Mouse (Mus musculus) lung, embryonic 14.5 days (tissue): Measurements from ENCODE around the gene Gm19668. TPM values are rescaled to one million over a fixed set of nuclear protein-coding genes. Genes with fewer than 3 reads are reported as not detected.
"Not testable (repeated sequence)": the region's sequence is repeated elsewhere in the genome, so short reads cannot be mapped to it uniquely, and the experiment has no call there.

Source experiments
- ATAC-seq: fragments of 200-750 bp; cut with Nextera tagmentation; 2 replicates; pipeline ENCODE4 v1.8.0; 2017; ENCODE audit warnings: mild to moderate bottlenecking, moderate TSS enrichment, moderate library complexity; ENCODE audit not compliant: insufficient read depth
- DNase-seq: peaks from one replicate; pipeline ENCODE4 v3.0.0-alpha.2; 2015
- H3K27ac ChIP-seq: fragments of 300-500 bp; sonication (generic); 2 replicates; pipeline ENCODE4 v1.5.1; 2014; ENCODE audit warnings: low read depth, mild to moderate bottlenecking, moderate library complexity
- H3K27me3 ChIP-seq: fragments of 300-500 bp; sonication (generic); 2 replicates; pipeline ENCODE4 v1.6.1; 2014; ENCODE audit warnings: low read length, control low read depth; ENCODE audit not compliant: insufficient read depth
- H3K36me3 ChIP-seq: fragments of 300-500 bp; sonication (generic); 2 replicates; pipeline ENCODE4 v1.6.1; 2014; ENCODE audit warnings: control low read depth; ENCODE audit not compliant: insufficient read depth
- H3K4me1 ChIP-seq: fragments of 300-500 bp; sonication (generic); 2 replicates; pipeline ENCODE4 v1.6.1; 2014; ENCODE audit warnings: antibody characterized with exemption, control low read depth; ENCODE audit not compliant: insufficient read depth
- H3K4me2 ChIP-seq: fragments of 300-500 bp; sonication (generic); 2 replicates; pipeline ENCODE4 v1.6.1; 2014; ENCODE audit warnings: mild to moderate bottlenecking
- H3K4me3 ChIP-seq: fragments of 300-500 bp; sonication (generic); 2 replicates; pipeline ENCODE4 v1.5.1; 2014; ENCODE audit warnings: low read depth, low read length
- H3K9ac ChIP-seq: fragments of 300-500 bp; sonication (generic); 2 replicates; pipeline ENCODE4 v1.6.1; 2014
- H3K9me3 ChIP-seq: fragments of 300-500 bp; sonication (generic); 2 replicates; pipeline ENCODE4 v1.6.1; 2016; ENCODE audit warnings: low read depth, low read length, control low read depth
- CTCF ChIP-seq: IDR thresholded peaks from 2 replicates; pipeline ENCODE4 v1.5.1; 2016; ENCODE audit warnings: antibody characterized with exemption, low read depth
- WGBS: fragments of 180-500 bp; shearing (Covaris S2); extraction: QIAGEN DNeasy Blood & Tissue Kit; methylation state at CpG from one replicate; pipeline ENCODE4 v1.1.7; 2014; 5-methylcytosine and 5-hydroxymethylcytosine counted together
- polyA plus RNA-seq: library from polyadenylated mRNA; unstranded; fragments of >200 nt; fragmentation: Nextera tagmentation; extraction: Ambion mirVana; gene quantifications from 2 replicates; pipeline ENCODE4 v1.2.1, GENCODE M21; 2014

Gm19668 gene
- polyA plus RNA-seq, 1 experiment from 2014 or later: not detected

DNA sequence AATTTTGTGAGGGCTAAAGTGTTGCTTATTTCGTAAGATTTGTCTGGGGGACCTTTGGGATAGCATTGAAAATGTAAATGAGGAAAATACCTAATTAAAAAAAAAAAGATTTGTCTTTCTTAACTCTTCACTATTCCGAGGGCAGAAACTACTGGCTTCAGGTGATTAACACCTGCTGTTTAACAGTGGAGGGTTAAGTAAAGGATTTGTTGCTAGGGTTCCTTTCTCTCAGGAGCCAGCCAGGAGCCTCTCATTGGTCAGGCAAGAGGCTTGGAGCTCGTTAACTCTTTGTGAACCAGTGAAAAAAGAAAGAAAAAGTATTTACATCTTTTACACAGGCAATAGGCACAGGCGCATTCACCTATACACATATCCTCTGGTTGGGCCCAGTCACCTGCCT lies 20.3 kb upstream of the Gm19668 start:
- DNase-seq (no peak), ATAC-seq (no peak)
- H3K27ac ChIP-seq: no peak overlapping the region
- 27% methylated on average over 4 of the region's 4 CpGs for WGBS
- no peaks in the 10 kb centered on the region for H3K27me3 ChIP-seq
- H3K36me3 ChIP-seq: no peaks in the 10 kb centered on the region
- H3K4me1 ChIP-seq: no peaks in the 10 kb centered on the region
- H3K4me2 ChIP-seq: no peak overlapping the region
- H3K9ac ChIP-seq: no peak overlapping the region
- no peak for TF ChIP-seq CTCF
- H3K9me3 ChIP-seq: no peaks in the 10 kb centered on the region
- no peak overlapping the region for H3K4me3 ChIP-seq

DNA sequence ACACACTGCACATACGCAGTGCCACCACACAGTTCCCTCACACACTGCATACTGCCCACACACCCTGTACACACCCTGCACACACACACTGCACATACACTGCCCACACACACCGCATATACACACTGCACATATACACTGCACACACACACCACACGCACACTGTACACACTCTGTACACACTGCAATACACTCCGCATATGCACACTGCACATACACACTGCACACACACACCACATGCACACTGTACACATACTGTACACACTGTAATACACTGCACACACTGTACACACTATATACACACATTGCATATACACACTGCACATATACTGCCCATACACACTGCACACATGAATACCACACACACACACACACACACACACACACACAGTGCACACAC lies 19.6 kb upstream of the Gm19668 start:
- no peak for DNase-seq
- H3K4me3 ChIP-seq: no peak overlapping the region
- H3K9me3 ChIP-seq: no peaks in the 10 kb centered on the region
- H3K36me3 ChIP-seq: no peaks in the 10 kb centered on the region
- no peak for TF ChIP-seq CTCF
- no peak overlapping the region for H3K9ac ChIP-seq
- H3K4me1 ChIP-seq: no peaks in the 10 kb centered on the region
- H3K27me3 ChIP-seq: no peaks in the 10 kb centered on the region
- 93% methylated on average over 4 of the region's 4 CpGs for WGBS
- H3K27ac ChIP-seq: no peak overlapping the region
- no peak for ATAC-seq
- no peak overlapping the region for H3K4me2 ChIP-seq

DNA sequence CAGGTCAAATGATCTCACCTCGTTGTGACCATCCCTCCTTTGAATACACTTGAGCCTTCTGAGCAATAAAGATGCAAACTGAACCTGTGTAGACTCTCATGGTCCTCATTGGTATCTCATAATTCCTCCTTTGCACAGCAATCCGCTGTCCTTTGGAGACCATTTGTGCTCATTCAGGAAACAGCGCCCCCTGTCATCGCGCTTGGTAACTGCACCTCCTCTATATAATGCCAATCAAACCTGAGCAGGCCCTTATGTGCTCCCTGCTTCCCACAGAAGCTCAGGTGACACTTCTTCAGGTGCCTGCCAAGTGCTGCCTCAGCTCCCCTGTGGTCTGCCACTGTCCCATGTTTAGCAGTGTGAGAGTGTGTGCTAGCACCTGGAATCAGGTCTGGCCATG lies 16.6 kb upstream of the Gm19668 start:
- H3K9me3 ChIP-seq: no peaks in the 10 kb centered on the region
- H3K36me3 ChIP-seq: no peaks in the 10 kb centered on the region
- H3K4me2 ChIP-seq: no peak overlapping the region
- H3K27me3 ChIP-seq: no peaks in the 10 kb centered on the region
- H3K9ac ChIP-seq: no peak overlapping the region
- WGBS: 25% methylated on average over 5 of the region's 5 CpGs
- ATAC-seq (no peak), DNase-seq (peak; percentile 42)
- no peaks in the 10 kb centered on the region for H3K4me1 ChIP-seq
- TF ChIP-seq CTCF: peak; percentile 76
- no peak overlapping the region for H3K27ac ChIP-seq
- H3K4me3 ChIP-seq: no peak overlapping the region

DNA sequence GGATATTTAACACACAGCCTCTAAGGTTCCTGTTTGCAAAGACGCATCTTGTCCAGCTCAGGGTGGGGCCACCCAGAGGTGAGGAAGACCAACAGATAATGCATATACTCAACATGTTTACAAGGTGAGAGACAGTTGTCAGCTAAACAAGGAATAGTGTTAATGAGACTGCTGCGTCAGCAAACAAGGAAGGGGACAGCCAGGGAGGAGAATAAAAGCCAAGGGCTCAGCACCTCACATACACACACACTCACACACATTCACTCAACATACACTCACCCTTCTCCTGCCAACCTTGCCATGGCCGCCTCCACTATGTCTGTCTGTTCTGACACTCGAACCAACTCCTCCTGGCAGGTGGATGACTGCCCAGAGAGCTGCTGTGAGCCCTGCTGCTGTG lies 15.4 kb upstream of the Gm19668 start, which contains the start of gene Gm2696:
TSS of gene Gm2696 (plus strand) at position 301 of the 400 bp plus-strand sequence.
- no peak within 1 kb of the TSS for H3K9ac ChIP-seq
- WGBS: 24% methylated on average over 4 of the region's 4 CpGs
- H3K4me3 ChIP-seq: no peak within 1 kb of the TSS
- H3K9me3 ChIP-seq: no peaks in the 10 kb centered on the region
- no peak within 1 kb of the TSS for H3K4me2 ChIP-seq
- no peaks in the 10 kb centered on the region for H3K4me1 ChIP-seq
- ATAC-seq (no peak), DNase-seq (no peak)
- no peaks in the 10 kb centered on the region for H3K27me3 ChIP-seq
- H3K27ac ChIP-seq: no peak within 1 kb of the TSS
- no peaks in the 10 kb centered on the region for H3K36me3 ChIP-seq
- no peak for TF ChIP-seq CTCF

DNA sequence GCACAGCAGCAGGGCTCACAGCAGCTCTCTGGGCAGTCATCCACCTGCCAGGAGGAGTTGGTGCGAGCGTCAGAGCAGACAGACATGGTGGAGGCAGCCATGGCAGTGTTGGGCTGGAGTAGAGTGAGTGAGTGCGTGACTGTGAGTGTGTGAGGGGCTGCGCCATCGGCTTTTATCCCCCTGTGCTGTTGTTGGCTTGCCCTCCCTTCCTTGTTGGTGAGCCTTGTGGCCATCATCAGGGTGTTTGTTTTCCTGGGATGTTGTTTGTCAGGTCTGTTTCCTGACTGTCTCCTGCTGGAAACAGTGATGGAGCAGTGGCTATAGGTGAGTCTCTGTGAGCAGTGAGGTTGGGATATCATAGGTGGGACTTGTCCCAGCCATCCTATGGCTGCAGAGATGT lies 12.8 kb upstream of the Gm19668 start, which contains the start of gene Gm9507:
TSS of gene Gm9507 (minus strand) at position 101 of the 400 bp plus-strand sequence.
- WGBS: 64% methylated on average over 5 of the region's 5 CpGs
- no peak for ATAC-seq
- no peaks in the 10 kb centered on the region for H3K27me3 ChIP-seq

DNA sequence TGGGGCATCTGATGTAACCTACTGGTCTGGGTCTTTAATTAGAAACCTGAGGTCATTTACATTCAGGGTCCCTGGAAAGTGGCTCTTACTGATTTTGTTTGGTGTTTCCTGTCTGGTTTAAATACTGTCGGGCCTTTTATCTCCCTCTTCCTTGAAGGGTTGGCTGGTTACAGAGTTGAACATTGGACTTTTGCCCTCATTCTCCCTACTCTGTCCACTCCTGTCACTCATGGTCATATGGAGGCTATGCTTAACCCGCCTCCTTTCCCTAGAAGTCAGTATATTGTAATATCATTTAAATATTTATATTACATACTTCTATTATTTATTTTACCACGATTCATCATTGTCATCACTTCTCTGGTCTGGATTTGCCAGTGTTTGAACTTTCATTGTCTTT lies 5.2 kb upstream of the Gm19668 start:
- 32% methylated on average over 3 of the region's 3 CpGs for WGBS
- no peak for ATAC-seq
- no peaks in the 10 kb centered on the region for H3K36me3 ChIP-seq

More for the DNA sequence above, 12.8 kb upstream of the Gm19668 start, which contains the start of gene Gm9507:
- no peaks in the 10 kb centered on the region for H3K36me3 ChIP-seq
- H3K4me1 ChIP-seq: no peaks in the 10 kb centered on the region
- no peak within 1 kb of the TSS for H3K9ac ChIP-seq
- no peaks in the 10 kb centered on the region for H3K9me3 ChIP-seq
- no peak within 1 kb of the TSS for H3K27ac ChIP-seq
- H3K4me3 ChIP-seq: no peak within 1 kb of the TSS
- no peak for DNase-seq
- H3K4me2 ChIP-seq: no peak within 1 kb of the TSS
- TF ChIP-seq CTCF: no peak

DNA sequence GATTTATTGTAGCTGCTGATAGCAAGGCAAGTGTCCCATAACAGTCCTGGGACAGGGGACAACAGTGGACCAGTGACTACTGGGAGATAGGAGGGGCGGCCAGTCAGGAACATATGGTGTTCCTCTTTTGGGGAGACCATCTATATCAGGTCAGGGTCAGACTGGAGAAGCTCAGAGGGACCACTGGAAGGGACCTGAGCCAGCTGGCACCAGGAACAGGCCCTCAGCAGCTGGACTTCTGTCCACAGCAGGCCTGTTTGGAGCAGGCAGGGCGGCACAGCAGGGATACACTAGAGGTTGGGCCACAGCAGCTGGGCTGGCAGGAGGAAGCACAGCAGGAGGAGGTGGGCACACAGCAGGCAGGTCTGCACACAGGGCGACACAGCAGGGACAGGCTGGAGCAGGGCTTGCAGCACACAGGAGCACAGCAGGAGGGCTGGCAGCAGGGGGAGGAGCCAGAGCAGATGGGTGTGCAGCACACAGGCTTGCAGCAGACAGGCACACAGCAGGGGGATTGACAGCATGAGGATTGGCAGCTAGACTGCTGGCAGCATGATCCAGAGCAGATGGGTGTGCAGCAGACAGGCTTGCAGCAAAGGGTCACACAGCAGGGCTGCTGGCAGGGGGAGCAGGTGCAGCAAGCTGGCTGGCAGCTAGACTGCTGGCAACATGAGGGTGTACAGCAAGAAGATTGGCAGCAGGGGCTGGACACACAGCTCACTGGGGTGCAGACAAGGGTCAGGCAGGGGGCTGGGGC lies 591 bp downstream of the Gm19668 start:
- not testable (repeated sequence) for ATAC-seq, H3K27ac ChIP-seq, H3K9me3 ChIP-seq, H3K4me1 ChIP-seq, H3K4me3 ChIP-seq, H3K36me3 ChIP-seq, H3K4me2 ChIP-seq, H3K27me3 ChIP-seq, H3K9ac ChIP-seq
- WGBS: 36% methylated on average over 3 of the region's 3 CpGs
- peak; percentile 5 for DNase-seq

More for the DNA sequence above, 5.2 kb upstream of the Gm19668 start:
- Histone ChIP-seq H3K4me1 (no peaks in the 10 kb centered on the region), H3K9me3 (no peaks in the 10 kb centered on the region), H3K9ac (no peak overlapping the region), H3K27me3 (no peaks in the 10 kb centered on the region), H3K4me2 (no peak overlapping the region), H3K27ac (no peak overlapping the region), H3K4me3 (no peak overlapping the region)
- DNase-seq: peak; percentile 35
- no peak for TF ChIP-seq CTCF
